Mouse (Mus musculus) neural tube, embryonic 11.5 days (tissue): ENCODE measurements around the gene Olfr777. TPM values are rescaled to one million over a fixed set of nuclear protein-coding genes. Genes with fewer than 3 reads are reported as not detected.

ENCODE experiments used
- polyA plus RNA-seq: library from polyadenylated mRNA; unstranded; fragments of >200 nt; fragmentation: Nextera tagmentation; extraction: Ambion mirVana; gene quantifications from 2 replicates; pipeline ENCODE4 v1.2.1, GENCODE M21; 2014

Gene Olfr777
- polyA plus RNA-seq, 1 experiment from 2014 or later, result not detected

Other genes starting within 250 kb of the Olfr777 start
- not detected in 2 replicates for gene Olfr764-ps1, start 231.6 kb downstream of the Olfr777 start, polyA plus RNA-seq
- gene Olfr765, start 221.5 kb downstream of the Olfr777 start, polyA plus RNA-seq, result not detected in 2 replicates
- gene Olfr766-ps1, start 202.5 kb downstream of the Olfr777 start, polyA plus RNA-seq, result not detected in 2 replicates
- gene Olfr767, start 188.6 kb downstream of the Olfr777 start, polyA plus RNA-seq, result not detected in 2 replicates
- not detected in 2 replicates for gene Olfr768, start 172.1 kb downstream of the Olfr777 start, polyA plus RNA-seq
- not detected in 2 replicates for gene Olfr769, start 153.6 kb downstream of the Olfr777 start, polyA plus RNA-seq
- gene Olfr770, start 132.5 kb downstream of the Olfr777 start, polyA plus RNA-seq, result not detected in 2 replicates
- not detected in 2 replicates for gene Olfr771, start 106.7 kb downstream of the Olfr777 start, polyA plus RNA-seq
- gene Olfr772, start 93.6 kb downstream of the Olfr777 start, polyA plus RNA-seq, result not detected in 2 replicates
- not detected in 2 replicates for gene Olfr773, start 84.1 kb downstream of the Olfr777 start, polyA plus RNA-seq
- gene Olfr774, start 35.3 kb downstream of the Olfr777 start, polyA plus RNA-seq, result not detected in 2 replicates
- not detected in 2 replicates for gene Olfr775, start 23.1 kb downstream of the Olfr777 start, polyA plus RNA-seq
- not detected in 2 replicates for gene Olfr776, start 12.4 kb downstream of the Olfr777 start, polyA plus RNA-seq
- gene Olfr780, start 46.6 kb upstream of the Olfr777 start, polyA plus RNA-seq, result not detected in 2 replicates
- gene Olfr781, start 57.4 kb upstream of the Olfr777 start, polyA plus RNA-seq, result not detected in 2 replicates
- gene Olfr782, start 77.4 kb upstream of the Olfr777 start, polyA plus RNA-seq, result not detected in 2 replicates
- gene Olfr784, start 112.6 kb upstream of the Olfr777 start, polyA plus RNA-seq, result 0.15 TPM in 1 of 2 replicates, not detected in the other
- not detected in 2 replicates for gene Olfr785, start 133.9 kb upstream of the Olfr777 start, polyA plus RNA-seq
- not detected in 2 replicates for gene Olfr786, start 155.8 kb upstream of the Olfr777 start, polyA plus RNA-seq
- not detected in 2 replicates for gene Olfr787, start 190.4 kb upstream of the Olfr777 start, polyA plus RNA-seq
- gene Olfr788, start 199.5 kb upstream of the Olfr777 start, polyA plus RNA-seq, result not detected in 2 replicates
- not detected in 2 replicates for gene Olfr789, start 213.3 kb upstream of the Olfr777 start, polyA plus RNA-seq
- gene Olfr790, start 227.0 kb upstream of the Olfr777 start, polyA plus RNA-seq, result not detected in 2 replicates